Mouse (Mus musculus): ENCODE measurements around the gene Prr3.

DNA sequence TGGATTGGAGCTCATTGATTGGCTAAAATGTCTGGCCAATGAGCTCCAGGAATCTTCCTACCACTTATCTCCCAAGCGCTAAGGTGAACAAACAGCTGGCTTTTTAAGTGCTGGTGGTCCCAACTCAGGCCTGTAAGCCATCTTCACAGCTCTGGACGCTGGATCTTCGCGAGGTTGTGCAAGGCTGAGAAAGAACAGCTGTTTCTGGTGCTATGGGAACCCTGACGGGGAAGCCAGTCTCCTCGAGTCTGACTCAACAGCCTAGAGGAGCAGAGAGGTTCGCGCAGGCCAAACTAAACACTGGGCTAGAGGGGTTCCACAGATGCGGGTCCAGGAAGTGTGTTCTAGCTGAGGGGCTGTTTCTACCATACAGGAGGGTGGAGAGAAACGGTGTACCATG lies 11.7 kb upstream of the Prr3 start:
- no peak for TF ChIP-seq POLR2A (IDR thresholded peaks at IDR 0.05; ENCODE audit: low read depth, low read length)
- TF ChIP-seq CTCF (IDR thresholded peaks at IDR 0.05; ENCODE audit: extremely low read depth, insufficient read depth, insufficient read length, insufficient replicate concordance), result no peak

Data from spleen, adult 2 months (tissue).